Mouse (Mus musculus): ENCODE measurements at regions not wholly inside any gene's neighbourhood (a gene's known extent, or its start where the extent isn't known, plus 50 kb on each side); places are given as distances from the start of the nearest gene placed in this dataset.

- H3K9me3 ChIP-seq (ENCODE audit: control insufficient read depth, low read length): no peaks in the 10 kb centered on the region
- H3K9ac ChIP-seq (replicated peaks; ENCODE audit: low read length): no peak overlapping the region
- H3K27me3 ChIP-seq (ENCODE audit: control insufficient read depth, insufficient read depth, low read length): no peaks in the 10 kb centered on the region
- H3K4me1 ChIP-seq (ENCODE audit: control insufficient read depth, insufficient read depth, low read length): no peaks in the 10 kb centered on the region
- no peaks in the 10 kb centered on the region for H3K36me3 ChIP-seq (ENCODE audit: control insufficient read depth, insufficient read depth, low read length)
- DNase-seq: no peak
- no peak overlapping the region for H3K4me3 ChIP-seq (replicated peaks; ENCODE audit: low read depth, low read length)
- ATAC-seq (ENCODE audit: low FRiP score, low TSS enrichment): no peak; the same call in 1 of the 2 replicates
- 96% methylated on average over 2 of the region's 2 CpGs for WGBS
- no peak overlapping the region for H3K27ac ChIP-seq (replicated peaks; ENCODE audit: low read depth, low read length)
- H3K4me2 ChIP-seq (ENCODE audit: low read length): no peak overlapping the region
These were observed 184.2 kb downstream of the Slitrk6 start for GRCm38 (mm10) chr14:110570717-110571116.

GRCm38 (mm10) chr14:110565783-110566445 is 189.0 kb downstream of the Slitrk6 start:
- no peak overlapping the region for H3K4me3 ChIP-seq (replicated peaks; ENCODE audit: low read depth, low read length)
- ATAC-seq (ENCODE audit: low FRiP score, low TSS enrichment): no peak
- 84% methylated on average over 7 of the region's 7 CpGs for WGBS
- no peaks in the 10 kb centered on the region for H3K9me3 ChIP-seq (ENCODE audit: control insufficient read depth, low read length)
- H3K4me2 ChIP-seq (ENCODE audit: low read length): no peak overlapping the region
- H3K27me3 ChIP-seq (ENCODE audit: control insufficient read depth, insufficient read depth, low read length): no peaks in the 10 kb centered on the region
- no peaks in the 10 kb centered on the region for H3K4me1 ChIP-seq (ENCODE audit: control insufficient read depth, insufficient read depth, low read length)
- no peak overlapping the region for H3K9ac ChIP-seq (replicated peaks; ENCODE audit: low read length)
- no peak overlapping the region for H3K27ac ChIP-seq (replicated peaks; ENCODE audit: low read depth, low read length)
- H3K36me3 ChIP-seq (ENCODE audit: control insufficient read depth, insufficient read depth, low read length): no peaks in the 10 kb centered on the region
- no peak for DNase-seq

GRCm38 (mm10) chr14:110564621-110565020 is 190.3 kb downstream of the Slitrk6 start:
- Histone ChIP-seq H3K27me3 (ENCODE audit: control insufficient read depth, insufficient read depth, low read length) (no peaks in the 10 kb centered on the region), H3K27ac (replicated peaks; ENCODE audit: low read depth, low read length) (no peak overlapping the region), H3K4me1 (ENCODE audit: control insufficient read depth, insufficient read depth, low read length) (no peaks in the 10 kb centered on the region), H3K4me2 (ENCODE audit: low read length) (no peak overlapping the region), H3K9me3 (ENCODE audit: control insufficient read depth, low read length) (no peaks in the 10 kb centered on the region), H3K36me3 (ENCODE audit: control insufficient read depth, insufficient read depth, low read length) (no peaks in the 10 kb centered on the region), H3K9ac (replicated peaks; ENCODE audit: low read length) (no peak overlapping the region), H3K4me3 (replicated peaks; ENCODE audit: low read depth, low read length) (no peak overlapping the region)
- ATAC-seq (ENCODE audit: low FRiP score, low TSS enrichment): no peak
- no peak for DNase-seq
- 89% methylated on average over 2 of the region's 2 CpGs for WGBS

- Histone ChIP-seq H3K4me3 (replicated peaks; ENCODE audit: low read depth, low read length) (no peak overlapping the region), H3K9me3 (ENCODE audit: control insufficient read depth, low read length) (no peaks in the 10 kb centered on the region), H3K36me3 (ENCODE audit: control insufficient read depth, insufficient read depth, low read length) (no peaks in the 10 kb centered on the region), H3K9ac (replicated peaks; ENCODE audit: low read length) (no peak overlapping the region), H3K27ac (replicated peaks; ENCODE audit: low read depth, low read length) (no peak overlapping the region), H3K4me1 (ENCODE audit: control insufficient read depth, insufficient read depth, low read length) (no peaks in the 10 kb centered on the region), H3K4me2 (ENCODE audit: low read length) (no peak overlapping the region), H3K27me3 (ENCODE audit: control insufficient read depth, insufficient read depth, low read length) (no peaks in the 10 kb centered on the region)
- WGBS: 84% methylated on average over 7 of the region's 7 CpGs
- DNase-seq: no peak
- ATAC-seq (ENCODE audit: low FRiP score, low TSS enrichment): no peak
These were observed 209.7 kb downstream of the Slitrk6 start for GRCm38 (mm10) chr14:110545265-110545664.

- ATAC-seq (ENCODE audit: low FRiP score, low TSS enrichment) (no peak), DNase-seq (no peak)
- 74% methylated on average over 4 of the region's 4 CpGs for WGBS
- Histone ChIP-seq H3K9ac (replicated peaks; ENCODE audit: low read length) (no peak overlapping the region), H3K27ac (replicated peaks; ENCODE audit: low read depth, low read length) (no peak overlapping the region), H3K36me3 (ENCODE audit: control insufficient read depth, insufficient read depth, low read length) (no peaks in the 10 kb centered on the region), H3K4me3 (replicated peaks; ENCODE audit: low read depth, low read length) (no peak overlapping the region), H3K4me1 (ENCODE audit: control insufficient read depth, insufficient read depth, low read length) (no peaks in the 10 kb centered on the region), H3K27me3 (ENCODE audit: control insufficient read depth, insufficient read depth, low read length) (no peaks in the 10 kb centered on the region), H3K9me3 (ENCODE audit: control insufficient read depth, low read length) (no peaks in the 10 kb centered on the region), H3K4me2 (ENCODE audit: low read length) (no peak overlapping the region)
These were observed 211.4 kb downstream of the Slitrk6 start for GRCm38 (mm10) chr14:110543303-110544134.

- H3K4me3 ChIP-seq (replicated peaks; ENCODE audit: low read depth, low read length): no peak overlapping the region
- no peaks in the 10 kb centered on the region for H3K36me3 ChIP-seq (ENCODE audit: control insufficient read depth, insufficient read depth, low read length)
- no peak overlapping the region for H3K27ac ChIP-seq (replicated peaks; ENCODE audit: low read depth, low read length)
- no peaks in the 10 kb centered on the region for H3K9me3 ChIP-seq (ENCODE audit: control insufficient read depth, low read length)
- no peaks in the 10 kb centered on the region for H3K27me3 ChIP-seq (ENCODE audit: control insufficient read depth, insufficient read depth, low read length)
- ATAC-seq (ENCODE audit: low FRiP score, low TSS enrichment) (no peak), DNase-seq (no peak)
- 73% methylated on average over 3 of the region's 3 CpGs for WGBS
- H3K4me1 ChIP-seq (ENCODE audit: control insufficient read depth, insufficient read depth, low read length): no peaks in the 10 kb centered on the region
- no peak overlapping the region for H3K4me2 ChIP-seq (ENCODE audit: low read length)
- no peak overlapping the region for H3K9ac ChIP-seq (replicated peaks; ENCODE audit: low read length)
These were observed 227.6 kb downstream of the Slitrk6 start for GRCm38 (mm10) chr14:110527306-110527705.

- no peak overlapping the region for H3K4me3 ChIP-seq (replicated peaks; ENCODE audit: low read depth, low read length)
- H3K9me3 ChIP-seq (ENCODE audit: control insufficient read depth, low read length): no peaks in the 10 kb centered on the region
- H3K4me1 ChIP-seq (ENCODE audit: control insufficient read depth, insufficient read depth, low read length): no peaks in the 10 kb centered on the region
- DNase-seq (no peak), ATAC-seq (ENCODE audit: low FRiP score, low TSS enrichment) (no peak)
- H3K27ac ChIP-seq (replicated peaks; ENCODE audit: low read depth, low read length): no peak overlapping the region
- H3K36me3 ChIP-seq (ENCODE audit: control insufficient read depth, insufficient read depth, low read length): no peaks in the 10 kb centered on the region
- no peak overlapping the region for H3K4me2 ChIP-seq (ENCODE audit: low read length)
- H3K27me3 ChIP-seq (ENCODE audit: control insufficient read depth, insufficient read depth, low read length): no peaks in the 10 kb centered on the region
- WGBS: 89% methylated on average over 3 of the region's 3 CpGs
- H3K9ac ChIP-seq (replicated peaks; ENCODE audit: low read length): no peak overlapping the region
These were observed 269.9 kb downstream of the Slitrk6 start for GRCm38 (mm10) chr14:110485057-110485456.

- Histone ChIP-seq H3K4me3 (replicated peaks; ENCODE audit: low read depth, low read length) (no peak overlapping the region), H3K36me3 (ENCODE audit: control insufficient read depth, insufficient read depth, low read length) (no peaks in the 10 kb centered on the region), H3K9ac (replicated peaks; ENCODE audit: low read length) (no peak overlapping the region), H3K4me1 (ENCODE audit: control insufficient read depth, insufficient read depth, low read length) (peaks cover 7% of the 10 kb centered on the region; the same call in 1 of the 2 replicates), H3K9me3 (ENCODE audit: control insufficient read depth, low read length) (no peaks in the 10 kb centered on the region), H3K4me2 (ENCODE audit: low read length) (no peak overlapping the region), H3K27me3 (ENCODE audit: control insufficient read depth, insufficient read depth, low read length) (no peaks in the 10 kb centered on the region), H3K27ac (replicated peaks; ENCODE audit: low read depth, low read length) (no peak overlapping the region)
- WGBS: 11% methylated on average over 3 of the region's 3 CpGs
- DNase-seq (no peak), ATAC-seq (ENCODE audit: low FRiP score, low TSS enrichment) (no peak)
These were observed 282.2 kb downstream of the Slitrk6 start for GRCm38 (mm10) chr14:110472743-110473142.

GRCm38 (mm10) chr14:110472176-110472575 is 282.8 kb downstream of the Slitrk6 start:
- ATAC-seq (ENCODE audit: low FRiP score, low TSS enrichment): no peak
- Histone ChIP-seq H3K27ac (replicated peaks; ENCODE audit: low read depth, low read length) (no peak overlapping the region), H3K27me3 (ENCODE audit: control insufficient read depth, insufficient read depth, low read length) (no peaks in the 10 kb centered on the region), H3K36me3 (ENCODE audit: control insufficient read depth, insufficient read depth, low read length) (no peaks in the 10 kb centered on the region), H3K4me3 (replicated peaks; ENCODE audit: low read depth, low read length) (no peak overlapping the region), H3K9me3 (ENCODE audit: control insufficient read depth, low read length) (no peaks in the 10 kb centered on the region), H3K4me2 (ENCODE audit: low read length) (no peak overlapping the region), H3K4me1 (ENCODE audit: control insufficient read depth, insufficient read depth, low read length) (peaks cover 7% of the 10 kb centered on the region; the same call in 1 of the 2 replicates), H3K9ac (replicated peaks; ENCODE audit: low read length) (no peak overlapping the region)
- no peak for DNase-seq
- WGBS: 53% methylated on average over 3 of the region's 3 CpGs
